Mouse (Mus musculus): ENCODE data around the gene Nmb.

DNA sequence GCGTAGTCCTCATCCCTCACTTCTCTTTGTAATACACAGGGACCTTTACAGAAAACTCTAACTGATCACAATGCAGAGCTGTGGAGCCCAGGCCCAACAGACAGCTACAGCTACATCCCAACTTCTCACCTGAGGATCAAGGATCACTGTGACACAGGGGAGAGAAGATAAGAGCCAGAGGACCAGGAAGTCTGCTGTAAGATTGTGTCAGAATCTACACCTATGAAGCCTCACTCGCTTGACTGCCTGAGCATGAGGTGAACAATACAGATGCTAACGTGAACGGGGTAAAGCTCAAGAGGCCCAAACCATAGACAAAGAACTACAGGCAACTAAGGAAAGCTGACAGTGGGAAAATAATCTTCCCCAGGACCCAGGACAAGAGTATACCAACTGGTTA lies 34.9 kb upstream of the Nmb start:
- TF ChIP-seq CTCF (IDR thresholded peaks at IDR 0.05; ENCODE audit: low read depth) (no peak), EP300 (IDR thresholded peaks at IDR 0.05; ENCODE audit: low read depth) (no peak)
